Mouse (Mus musculus): Measurements from ENCODE around the gene Pmpcb.

DNA sequence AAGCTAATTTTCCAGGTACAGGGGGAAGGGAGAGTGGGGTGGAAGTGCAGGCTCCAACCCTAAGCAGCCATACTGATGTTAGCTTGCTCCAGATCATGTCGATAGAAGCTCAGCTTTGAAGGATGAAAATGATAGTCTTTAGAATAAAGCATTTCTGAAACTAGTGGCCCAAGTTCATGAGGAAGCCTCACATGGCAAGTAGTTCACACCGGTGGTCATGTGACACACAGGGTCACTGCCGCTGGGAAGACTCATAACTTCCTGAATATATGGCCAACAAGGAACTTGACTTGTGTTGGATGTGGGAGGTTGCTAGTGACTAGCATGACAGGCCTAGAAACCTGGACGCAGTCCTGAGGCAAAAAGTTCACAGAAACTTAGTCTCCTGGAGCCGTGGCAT, 44.7 kb upstream of the Pmpcb start:
- TF ChIP-seq POLR2A (IDR thresholded peaks at IDR 0.05; ENCODE audit: extremely low read depth, insufficient read depth, low read length) (no peak), CTCF (IDR thresholded peaks at IDR 0.05; ENCODE audit: extremely low read depth, insufficient read depth, low read length) (no peak)

Measured in cortical plate, adult 2 months (tissue).